Mouse (Mus musculus): ENCODE results near the gene Grhl1. TPM values are rescaled to one million over a fixed set of nuclear protein-coding genes. Genes with fewer than 3 reads are reported as not detected.
"Not testable (repeated sequence)": the region's sequence is repeated elsewhere in the genome, so short reads cannot be mapped to it uniquely, and the experiment has no call there.

The Grhl1 gene
- polyA plus RNA-seq (2014; fragmentation: Nextera tagmentation; extraction: Ambion mirVana), result 0.30 and 0.48 TPM in 2 replicates

DNA sequence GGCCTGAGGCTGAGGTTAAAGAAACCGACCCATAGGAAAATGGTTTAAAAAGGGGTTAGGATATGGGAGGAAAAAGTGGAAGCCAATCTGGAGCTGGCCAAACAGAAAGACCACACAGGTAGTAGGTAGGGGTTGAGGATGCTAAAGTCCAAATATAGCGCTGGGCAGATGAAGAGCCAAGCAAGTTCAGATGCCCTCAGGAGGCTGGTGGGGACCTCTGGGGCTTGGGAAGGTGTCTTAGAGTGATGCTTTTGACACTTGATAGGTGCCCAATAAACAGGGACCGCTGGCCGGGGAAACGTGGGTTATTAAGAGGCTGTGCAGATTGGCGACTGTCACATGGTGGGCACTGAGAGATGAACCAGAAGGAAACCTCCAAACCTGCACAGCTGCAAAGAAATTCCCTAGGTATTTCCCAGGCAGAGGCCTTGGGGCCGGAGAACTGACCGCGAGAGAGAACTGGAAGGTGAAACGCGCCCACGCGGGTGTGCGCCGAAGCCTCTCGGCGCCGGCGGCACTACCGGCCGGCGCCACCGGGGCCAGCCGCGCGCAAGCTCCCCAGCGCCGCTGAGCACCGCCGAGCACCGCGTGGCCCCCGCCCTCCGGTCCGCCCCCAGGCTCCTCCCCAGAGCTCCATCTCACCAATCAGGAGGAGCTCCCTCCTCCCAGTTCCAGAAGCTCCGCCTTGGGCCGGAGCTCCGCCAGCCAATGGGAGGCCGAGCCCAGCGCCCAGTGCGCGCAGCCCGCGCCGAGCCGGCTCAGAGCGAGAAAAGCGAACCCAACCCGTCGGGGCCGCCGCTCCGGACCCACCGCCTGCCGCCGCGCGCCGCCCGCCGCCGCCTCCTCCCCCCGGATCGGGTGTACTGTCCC lies at the start of gene Grhl1:
TSS of gene Grhl1 (plus strand) at position 761 of the 870 bp plus-strand sequence.
- H3K9me3 ChIP-seq (ENCODE audit: control insufficient read depth, low read length), result no peaks in the 10 kb centered on the region
- H3K4me3 ChIP-seq (ENCODE audit: low read depth, low read length), result peak within 1 kb of the TSS; percentile 67
- H3K4me2 ChIP-seq (ENCODE audit: low read depth, low read length), result peak within 1 kb of the TSS; percentile 73
- no peaks in the 10 kb centered on the region for H3K4me1 ChIP-seq (ENCODE audit: control insufficient read depth, insufficient read depth, low read length)
- peak; percentile 99 for ATAC-seq (ENCODE audit: low read depth)
- WGBS, result 2% methylated on average over 61 of the region's 64 CpGs
- no peak within 1 kb of the TSS for H3K27ac ChIP-seq (ENCODE audit: low read depth, low read length)
- peaks cover 11% of the 10 kb centered on the region; the same call in 1 of the 2 replicates for H3K27me3 ChIP-seq (ENCODE audit: control insufficient read depth, insufficient read depth, low read length)
- no peaks in the 10 kb centered on the region for H3K36me3 ChIP-seq (ENCODE audit: control insufficient read depth, insufficient read depth, low read length)
- H3K9ac ChIP-seq (replicated peaks; ENCODE audit: low read depth, low read length), result peak within 1 kb of the TSS; percentile 58

DNA sequence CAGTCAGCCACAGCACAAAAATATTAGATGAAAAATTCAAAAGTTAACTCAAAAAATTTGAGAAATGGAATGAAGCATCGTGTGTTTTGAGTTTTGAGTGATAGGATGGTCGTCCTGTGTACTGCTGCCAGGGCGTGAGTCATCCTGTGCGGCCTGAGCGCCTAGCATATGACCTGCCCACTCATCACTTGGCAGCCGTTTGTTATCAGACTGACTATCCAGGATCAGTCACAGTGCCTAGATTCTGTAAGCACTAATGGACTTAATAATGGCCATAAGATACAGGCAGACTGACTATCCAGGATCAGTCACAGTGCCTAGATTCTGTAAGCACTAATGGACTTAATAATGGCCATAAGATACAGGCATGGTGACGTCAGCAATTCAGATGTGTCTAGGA lies 47.0 kb upstream of the Grhl1 start:
- ATAC-seq (ENCODE audit: low read depth), result peak; percentile 56; the same call in 1 of the 2 replicates
- H3K27ac ChIP-seq (ENCODE audit: low read depth, low read length); H3K4me3 ChIP-seq (ENCODE audit: low read depth, low read length); H3K9ac ChIP-seq (replicated peaks; ENCODE audit: low read depth, low read length); H3K9me3 ChIP-seq (ENCODE audit: control insufficient read depth, low read length); H3K4me1 ChIP-seq (ENCODE audit: control insufficient read depth, insufficient read depth, low read length); H3K4me2 ChIP-seq (ENCODE audit: low read depth, low read length); H3K27me3 ChIP-seq (ENCODE audit: control insufficient read depth, insufficient read depth, low read length): not testable (repeated sequence)
- WGBS, result 91% methylated on average over 7 of the region's 7 CpGs
- 0 out of 2 replicates have a peak, but pooled peaks cover 10% of the 10 kb centered on the region for H3K36me3 ChIP-seq (ENCODE audit: control insufficient read depth, insufficient read depth, low read length)

DNA sequence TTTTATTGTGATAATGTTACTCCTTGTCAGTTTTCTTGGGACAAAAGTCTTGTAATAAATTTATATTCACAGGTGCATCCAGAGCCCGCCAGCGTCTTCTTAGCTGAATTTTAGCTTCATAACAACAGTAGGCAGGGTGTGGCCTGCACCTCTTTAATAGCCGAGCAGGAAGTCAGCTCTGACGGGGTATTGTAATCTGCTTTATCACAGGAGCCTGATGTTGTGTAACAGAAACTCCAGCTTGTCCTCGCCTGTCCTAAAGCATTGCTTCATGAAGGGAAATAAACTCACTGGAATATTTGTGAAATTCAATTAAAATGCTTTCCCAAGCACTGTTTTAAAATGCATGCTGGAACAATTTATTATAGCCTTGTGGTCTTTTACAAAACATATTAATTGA lies 35.7 kb upstream of the Grhl1 start:
- no peak overlapping the region for H3K4me2 ChIP-seq (ENCODE audit: low read depth, low read length)
- no peak overlapping the region for H3K4me3 ChIP-seq (ENCODE audit: low read depth, low read length)
- no peak for ATAC-seq (ENCODE audit: low read depth)
- H3K9ac ChIP-seq (replicated peaks; ENCODE audit: low read depth, low read length), result no peak overlapping the region
- H3K36me3 ChIP-seq (ENCODE audit: control insufficient read depth, insufficient read depth, low read length), result peaks cover 5% of the 10 kb centered on the region; the same call in 1 of the 2 replicates
- no peak overlapping the region for H3K27ac ChIP-seq (ENCODE audit: low read depth, low read length)
- H3K27me3 ChIP-seq (ENCODE audit: control insufficient read depth, insufficient read depth, low read length), result no peaks in the 10 kb centered on the region
- H3K9me3 ChIP-seq (ENCODE audit: control insufficient read depth, low read length), result no peaks in the 10 kb centered on the region
- no peaks in the 10 kb centered on the region for H3K4me1 ChIP-seq (ENCODE audit: control insufficient read depth, insufficient read depth, low read length)
- 65% methylated on average over 5 of the region's 5 CpGs for WGBS

DNA sequence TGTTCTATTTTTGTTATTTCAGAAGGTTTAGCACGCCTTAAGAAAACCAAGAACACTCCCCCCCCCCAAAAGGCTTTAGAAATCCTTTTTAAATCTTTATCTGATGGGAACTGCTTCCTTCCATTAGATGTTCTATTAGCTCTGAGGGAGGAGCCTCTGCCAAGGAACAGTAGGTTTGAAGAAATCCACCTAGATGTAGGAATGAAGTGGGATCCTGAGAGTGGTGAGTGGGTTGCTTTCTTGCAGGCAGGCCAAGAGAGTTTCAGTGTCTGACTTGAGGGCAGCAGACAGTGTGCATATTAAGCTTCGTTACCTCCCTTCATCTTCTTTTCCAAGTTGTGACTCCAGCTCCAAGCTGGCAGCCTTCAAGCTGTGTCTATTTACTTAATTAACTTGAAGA lies 34.9 kb upstream of the Grhl1 start:
- Histone ChIP-seq H3K9ac (replicated peaks; ENCODE audit: low read depth, low read length) (no peak overlapping the region), H3K36me3 (ENCODE audit: control insufficient read depth, insufficient read depth, low read length) (no peaks in the 10 kb centered on the region), H3K4me2 (ENCODE audit: low read depth, low read length) (no peak overlapping the region), H3K9me3 (ENCODE audit: control insufficient read depth, low read length) (no peaks in the 10 kb centered on the region), H3K27me3 (ENCODE audit: control insufficient read depth, insufficient read depth, low read length) (no peaks in the 10 kb centered on the region), H3K4me3 (ENCODE audit: low read depth, low read length) (no peak overlapping the region), H3K27ac (ENCODE audit: low read depth, low read length) (no peak overlapping the region), H3K4me1 (ENCODE audit: control insufficient read depth, insufficient read depth, low read length) (no peaks in the 10 kb centered on the region)
- 59% methylated on average over 2 of the region's 2 CpGs for WGBS
- no peak for ATAC-seq (ENCODE audit: low read depth)

DNA sequence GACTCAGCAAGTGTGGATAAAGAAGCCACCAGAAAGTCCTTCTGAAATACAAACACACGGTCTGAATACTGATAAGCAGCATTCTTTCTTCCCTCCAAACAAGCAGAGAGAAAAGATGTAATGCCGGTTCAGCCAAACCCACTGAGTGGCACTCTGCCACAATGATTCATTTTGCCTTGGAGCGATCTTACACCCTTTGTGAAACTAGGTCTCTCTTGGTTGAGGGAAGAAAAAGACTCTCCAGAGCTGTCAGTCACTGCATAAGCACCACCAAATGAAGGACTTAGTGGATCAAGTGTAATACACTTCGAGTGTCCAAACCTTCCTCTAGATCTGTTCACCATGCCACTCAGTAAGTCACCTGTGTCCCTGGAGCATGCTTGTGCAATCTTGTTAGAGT lies 34.1 kb upstream of the Grhl1 start:
- no peak for ATAC-seq (ENCODE audit: low read depth)
- no peak overlapping the region for H3K27ac ChIP-seq (ENCODE audit: low read depth, low read length)
- H3K36me3 ChIP-seq (ENCODE audit: control insufficient read depth, insufficient read depth, low read length), result no peaks in the 10 kb centered on the region
- no peaks in the 10 kb centered on the region for H3K9me3 ChIP-seq (ENCODE audit: control insufficient read depth, low read length)
- H3K9ac ChIP-seq (replicated peaks; ENCODE audit: low read depth, low read length), result no peak overlapping the region
- H3K4me3 ChIP-seq (ENCODE audit: low read depth, low read length), result no peak overlapping the region
- no peak overlapping the region for H3K4me2 ChIP-seq (ENCODE audit: low read depth, low read length)
- H3K27me3 ChIP-seq (ENCODE audit: control insufficient read depth, insufficient read depth, low read length), result no peaks in the 10 kb centered on the region
- no peaks in the 10 kb centered on the region for H3K4me1 ChIP-seq (ENCODE audit: control insufficient read depth, insufficient read depth, low read length)
- WGBS, result 74% methylated on average over 4 of the region's 4 CpGs

DNA sequence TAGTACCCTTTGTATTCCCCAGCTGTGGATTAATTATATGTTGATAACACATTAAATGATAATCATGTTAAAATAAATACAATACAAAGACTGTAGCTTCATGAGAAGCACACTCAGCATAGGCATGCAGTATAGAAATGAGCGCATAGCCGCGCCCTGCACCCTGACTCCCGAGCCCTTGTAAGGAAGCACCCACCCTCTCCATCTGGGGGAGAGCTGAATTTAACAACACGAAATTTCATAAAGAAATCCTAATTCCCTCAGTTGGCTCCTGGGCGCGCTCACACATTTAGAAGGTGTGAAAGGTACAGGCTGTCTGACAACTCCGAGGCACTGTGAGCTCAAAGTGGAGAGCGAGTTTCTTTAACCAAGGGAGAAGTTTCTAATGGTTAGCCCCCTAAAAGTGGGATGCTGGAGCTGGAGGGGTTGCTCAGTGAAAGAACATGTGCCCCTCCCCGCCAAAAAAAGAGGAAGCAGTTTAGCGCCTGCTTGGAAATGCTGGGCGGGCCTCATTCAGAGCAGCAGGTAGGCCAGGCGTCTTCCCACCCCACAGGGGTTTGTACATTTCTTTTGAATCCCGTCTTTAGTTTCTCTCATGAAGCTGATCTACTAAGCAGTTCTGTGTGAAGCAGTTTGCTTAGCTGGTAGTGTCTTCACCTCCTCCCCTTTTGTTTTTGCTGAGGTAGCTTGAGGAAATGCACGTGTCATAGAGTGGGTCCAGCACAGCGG lies 30.5 kb upstream of the Grhl1 start:
- no peak overlapping the region for H3K9ac ChIP-seq (replicated peaks; ENCODE audit: low read depth, low read length)
- no peaks in the 10 kb centered on the region for H3K9me3 ChIP-seq (ENCODE audit: control insufficient read depth, low read length)
- no peak overlapping the region for H3K4me3 ChIP-seq (ENCODE audit: low read depth, low read length)
- no peaks in the 10 kb centered on the region for H3K4me1 ChIP-seq (ENCODE audit: control insufficient read depth, insufficient read depth, low read length)
- WGBS, result 93% methylated on average over 16 of the region's 16 CpGs
- ATAC-seq (ENCODE audit: low read depth), result no peak
- H3K27ac ChIP-seq (ENCODE audit: low read depth, low read length), result no peak overlapping the region
- peaks cover 5% of the 10 kb centered on the region; the same call in 1 of the 2 replicates for H3K36me3 ChIP-seq (ENCODE audit: control insufficient read depth, insufficient read depth, low read length)
- H3K27me3 ChIP-seq (ENCODE audit: control insufficient read depth, insufficient read depth, low read length), result no peaks in the 10 kb centered on the region
- H3K4me2 ChIP-seq (ENCODE audit: low read depth, low read length), result no peak overlapping the region

DNA sequence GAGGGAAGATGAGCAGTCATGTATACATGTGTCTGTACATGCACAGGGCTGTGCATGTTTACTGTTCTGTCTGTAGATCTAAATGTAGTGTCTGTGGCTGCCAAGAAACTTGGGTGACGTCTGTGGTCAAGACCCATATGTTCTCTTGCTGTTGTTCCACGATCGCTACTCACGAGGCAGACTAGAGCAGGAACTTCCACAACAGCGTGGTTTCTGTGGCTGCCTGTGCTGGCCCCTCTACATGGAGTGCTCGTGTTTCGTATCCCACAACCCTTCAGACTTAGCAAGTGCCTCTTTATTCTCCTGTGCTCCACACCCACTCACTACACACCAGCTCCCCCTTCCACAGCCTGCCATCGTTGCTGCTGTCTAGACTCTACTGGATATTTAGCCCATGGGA lies 24.4 kb upstream of the Grhl1 start:
- H3K4me2 ChIP-seq (ENCODE audit: low read depth, low read length), result no peak overlapping the region
- no peaks in the 10 kb centered on the region for H3K27me3 ChIP-seq (ENCODE audit: control insufficient read depth, insufficient read depth, low read length)
- whole genome bisulfite sequencing, result 78% methylated on average over 8 of the region's 8 CpGs
- H3K4me1 ChIP-seq (ENCODE audit: control insufficient read depth, insufficient read depth, low read length), result no peaks in the 10 kb centered on the region
- peaks cover 13% of the 10 kb centered on the region; the same call in 1 of the 2 replicates for H3K36me3 ChIP-seq (ENCODE audit: control insufficient read depth, insufficient read depth, low read length)
- H3K9ac ChIP-seq (replicated peaks; ENCODE audit: low read depth, low read length), result no peak overlapping the region
- H3K27ac ChIP-seq (ENCODE audit: low read depth, low read length), result no peak overlapping the region
- ATAC-seq (ENCODE audit: low read depth), result no peak
- no peaks in the 10 kb centered on the region for H3K9me3 ChIP-seq (ENCODE audit: control insufficient read depth, low read length)
- H3K4me3 ChIP-seq (ENCODE audit: low read depth, low read length), result no peak overlapping the region

DNA sequence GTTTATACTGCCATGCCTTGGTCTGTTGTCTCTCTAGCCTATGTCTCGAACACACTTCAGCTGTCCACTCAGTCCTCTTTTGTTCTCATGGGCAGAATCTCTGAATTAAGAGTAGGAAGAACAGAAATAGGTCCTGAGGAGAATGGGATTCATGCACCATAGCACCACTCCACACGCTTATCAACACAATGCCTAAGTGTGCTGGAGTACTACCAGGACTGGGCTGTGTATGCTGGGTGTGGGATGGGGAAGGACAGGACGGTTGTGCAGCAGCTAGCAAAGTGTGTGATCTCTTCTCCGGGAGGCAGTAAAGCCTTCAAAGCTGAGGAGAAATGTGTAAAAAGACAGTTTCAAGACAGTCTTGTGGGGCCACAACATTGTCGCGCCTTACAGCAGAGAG lies 23.2 kb upstream of the Grhl1 start:
- no peaks in the 10 kb centered on the region for H3K4me1 ChIP-seq (ENCODE audit: control insufficient read depth, insufficient read depth, low read length)
- no peak overlapping the region for H3K27ac ChIP-seq (ENCODE audit: low read depth, low read length)
- no peak for ATAC-seq (ENCODE audit: low read depth)
- H3K36me3 ChIP-seq (ENCODE audit: control insufficient read depth, insufficient read depth, low read length), result peaks cover 13% of the 10 kb centered on the region; the same call in 1 of the 2 replicates
- H3K9me3 ChIP-seq (ENCODE audit: control insufficient read depth, low read length), result no peaks in the 10 kb centered on the region
- H3K4me2 ChIP-seq (ENCODE audit: low read depth, low read length), result no peak overlapping the region
- H3K27me3 ChIP-seq (ENCODE audit: control insufficient read depth, insufficient read depth, low read length), result no peaks in the 10 kb centered on the region
- no peak overlapping the region for H3K9ac ChIP-seq (replicated peaks; ENCODE audit: low read depth, low read length)
- 91% methylated on average over 6 of the region's 6 CpGs for WGBS
- no peak overlapping the region for H3K4me3 ChIP-seq (ENCODE audit: low read depth, low read length)

DNA sequence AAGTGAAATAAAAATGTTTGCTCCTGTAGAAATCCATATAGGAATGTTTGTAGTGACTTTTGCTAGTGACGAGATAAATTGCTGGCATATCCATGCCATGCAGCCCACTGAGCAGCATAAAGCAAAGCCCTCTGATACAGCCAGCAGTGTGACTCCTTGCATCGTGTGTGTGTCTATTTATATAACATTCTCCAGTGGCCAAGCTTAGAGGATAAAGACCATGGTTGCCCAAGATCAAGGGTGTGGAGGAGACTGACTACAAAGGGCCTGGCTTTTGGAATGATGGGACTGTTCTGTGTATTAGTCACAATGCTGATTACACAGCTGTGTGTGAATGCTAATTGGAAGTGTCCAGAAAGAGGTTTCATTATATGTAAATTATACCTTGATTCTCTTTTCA lies 19.6 kb upstream of the Grhl1 start:
- no peak for ATAC-seq (ENCODE audit: low read depth)
- no peaks in the 10 kb centered on the region for H3K4me1 ChIP-seq (ENCODE audit: control insufficient read depth, insufficient read depth, low read length)
- no peak overlapping the region for H3K4me3 ChIP-seq (ENCODE audit: low read depth, low read length)
- H3K36me3 ChIP-seq (ENCODE audit: control insufficient read depth, insufficient read depth, low read length), result 0 out of 2 replicates have a peak, but pooled peaks cover 8% of the 10 kb centered on the region
- no peaks in the 10 kb centered on the region for H3K27me3 ChIP-seq (ENCODE audit: control insufficient read depth, insufficient read depth, low read length)
- WGBS, result 85% methylated on average over 2 of the region's 2 CpGs
- no peak overlapping the region for H3K27ac ChIP-seq (ENCODE audit: low read depth, low read length)
- no peak overlapping the region for H3K4me2 ChIP-seq (ENCODE audit: low read depth, low read length)
- H3K9me3 ChIP-seq (ENCODE audit: control insufficient read depth, low read length), result no peaks in the 10 kb centered on the region
- no peak overlapping the region for H3K9ac ChIP-seq (replicated peaks; ENCODE audit: low read depth, low read length)
